Mouse (Mus musculus): ENCODE data around the gene Dop1a.

GRCm38 (mm10) chr9:86435510-86435909, 31.4 kb upstream of the Dop1a start:
- TF ChIP-seq CTCF (IDR thresholded peaks at IDR 0.05; ENCODE audit: low read depth), result no peak
- no peak for TF ChIP-seq EP300 (optimal IDR thresholded peaks at IDR 0.05)
